Mouse (Mus musculus) olfactory bulb, adult 2 months (tissue): ENCODE measurements around the gene Mtch1.

Experiments
- CTCF ChIP-seq: fragments of 200-500 bp; IDR thresholded peaks from 2 replicates; pipeline ENCODE4 v1.5.1; 2012; ENCODE audit warnings: low read depth, mild to moderate bottlenecking, low read length, moderate library complexity; ENCODE audit not compliant: insufficient read depth
- POLR2A ChIP-seq: fragments of 200-500 bp; IDR thresholded peaks from 2 replicates; pipeline ENCODE4 v1.6.1; 2012; ENCODE audit warnings: mild to moderate bottlenecking, low read depth, low read length, moderate library complexity; ENCODE audit not compliant: insufficient read depth

- TF ChIP-seq CTCF (no peak), POLR2A (no peak)
These were observed 28.1 kb upstream of the Mtch1 start for GRCm38 (mm10) chr17:29375871-29376270.
